Mouse (Mus musculus): ENCODE results near the gene Sgcb.

DNA sequence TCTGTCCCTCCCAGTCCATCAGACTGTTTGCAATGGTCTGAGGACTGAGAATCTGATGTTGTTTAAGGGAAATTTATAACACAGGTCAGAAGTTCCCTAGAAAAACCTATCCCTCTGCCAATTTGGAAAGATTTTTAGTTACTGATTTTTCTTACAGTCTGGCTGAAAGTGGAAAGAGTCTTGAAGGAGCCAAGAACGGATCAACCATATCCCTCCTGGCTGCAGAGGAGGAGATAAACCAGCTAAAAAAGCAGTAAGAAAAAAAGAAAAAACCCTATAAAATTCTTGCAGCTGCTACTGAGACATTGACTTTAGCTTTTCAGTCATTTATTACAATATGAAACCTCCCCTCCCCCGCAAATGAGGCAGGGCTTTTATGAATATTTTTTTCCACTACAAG, 19.1 kb upstream of the Sgcb start:
- no peak for TF ChIP-seq EP300 (IDR thresholded peaks at IDR 0.05; ENCODE audit: low read depth)
- no peak for TF ChIP-seq CTCF (IDR thresholded peaks at IDR 0.05; ENCODE audit: low read depth)

Measured in heart, postnatal 0 days (tissue).